Mouse (Mus musculus) heart, embryonic 14.5 days (tissue): ENCODE measurements around the gene Dusp22. TPM values are rescaled to one million over a fixed set of nuclear protein-coding genes. Genes with fewer than 3 reads are reported as not detected.

Experiments used
- ATAC-seq: fragments of 200-750 bp; cut with Nextera tagmentation; 2 replicates; pipeline ENCODE4 v1.8.0; 2017; ENCODE audit warnings: low read depth, moderate TSS enrichment; ENCODE audit not compliant: insufficient number of reproducible peaks, insufficient read depth, low FRiP score
- H3K27ac ChIP-seq, 2 experiments: fragments of 200-500 bp in 1 of 2; fragments of 300-500 bp in 1 of 2; sonication (generic) in 1 of 2; replicated peaks in 1 of 2; 2 replicates each; pipeline ENCODE4 v1.5.1; 2012 to 2014; ENCODE audit warnings: low read depth in 2 of 2, low read length in 2 of 2, control low read depth in 1 of 2, mild to moderate bottlenecking in 1 of 2, mixed read lengths in 1 of 2; ENCODE audit not compliant: control insufficient read depth in 1 of 2, insufficient read depth in 1 of 2
- H3K27me3 ChIP-seq: fragments of 300-500 bp; sonication (generic); 2 replicates; pipeline ENCODE4 v1.6.1; 2014; ENCODE audit warnings: mild to moderate bottlenecking, low read length, control low read depth; ENCODE audit not compliant: control insufficient read depth, insufficient read depth
- H3K36me3 ChIP-seq: fragments of 300-500 bp; sonication (generic); 2 replicates; pipeline ENCODE4 v1.6.1; 2014; ENCODE audit warnings: mild to moderate bottlenecking, control low read depth, low read length, mixed read lengths; ENCODE audit not compliant: control insufficient read depth, insufficient read depth
- H3K4me1 ChIP-seq, 2 experiments: fragments of 200-500 bp in 1 of 2; fragments of 300-500 bp in 1 of 2; sonication (generic) in 1 of 2; 2 replicates each; pipeline ENCODE4 v1.6.1; 2012 to 2014; ENCODE audit warnings: low read length in 2 of 2, control low read depth in 1 of 2, mixed read lengths in 1 of 2; ENCODE audit not compliant: control insufficient read depth in 2 of 2, insufficient read depth in 2 of 2
- H3K4me2 ChIP-seq: fragments of 300-500 bp; sonication (generic); 2 replicates; pipeline ENCODE4 v1.6.1; 2014; ENCODE audit warnings: mild to moderate bottlenecking, low read length
- H3K4me3 ChIP-seq, 2 experiments: fragments of 200-500 bp in 1 of 2; fragments of 300-500 bp in 1 of 2; sonication (generic) in 1 of 2; 2 replicates each; pipeline ENCODE4 v1.5.1; 2012 to 2014; ENCODE audit warnings: low read length in 2 of 2, mild to moderate bottlenecking in 2 of 2, control low read depth in 1 of 2, low read depth in 1 of 2, moderate library complexity in 1 of 2; ENCODE audit not compliant: control insufficient read depth in 1 of 2, insufficient read depth in 1 of 2
- H3K9ac ChIP-seq: fragments of 300-500 bp; sonication (generic); 2 replicates; pipeline ENCODE4 v1.6.1; 2014; ENCODE audit warnings: mild to moderate bottlenecking, low read length
- H3K9me3 ChIP-seq: fragments of 300-500 bp; sonication (generic); 2 replicates; pipeline ENCODE4 v1.6.1; 2016; ENCODE audit warnings: low read length, control low read depth; ENCODE audit not compliant: control insufficient read depth
- WGBS: fragments of 180-500 bp; shearing (Covaris S2); extraction: QIAGEN DNeasy Blood & Tissue Kit; methylation state at CpG from one replicate; pipeline ENCODE4 v1.1.7; 2014; 5-methylcytosine and 5-hydroxymethylcytosine counted together
- polyA plus RNA-seq: library from polyadenylated mRNA; unstranded; fragments of >200 nt; fragmentation: Nextera tagmentation; extraction: Ambion mirVana; gene quantifications from 2 replicates; pipeline ENCODE4 v1.2.1, GENCODE M21; 2014

Gene Dusp22
- polyA plus RNA-seq, 1 experiment from 2014 or later = 19.6 TPM

DNA sequence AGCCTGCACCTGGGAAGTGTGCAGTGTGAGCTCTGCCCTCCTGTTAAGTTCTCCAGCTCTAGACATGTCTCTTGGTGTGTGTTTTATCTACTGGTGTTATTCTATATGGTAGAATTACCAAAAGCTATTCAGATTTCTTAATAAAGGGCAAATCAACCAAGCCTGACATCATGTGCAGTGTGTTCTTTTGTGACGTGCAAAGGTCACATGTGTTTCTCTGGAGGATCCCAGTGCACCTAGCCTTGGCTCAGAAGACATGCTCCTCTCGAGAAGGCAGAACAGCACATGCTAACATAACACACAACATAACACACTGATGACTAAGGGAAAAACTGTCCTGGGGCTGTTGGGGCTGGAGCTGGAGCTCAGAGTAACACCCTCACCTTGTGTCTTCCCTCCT is 51.3 kb downstream of the Dusp22 start:
- Histone ChIP-seq H3K27ac (no peak overlapping the region), H3K4me3 (no peak overlapping the region), H3K27me3 (no peaks in the 10 kb centered on the region), H3K36me3 (peaks cover 21% of the 10 kb centered on the region), H3K4me2 (no peak overlapping the region), H3K9ac (no peak overlapping the region), H3K4me1 (no peaks in the 10 kb centered on the region), H3K9me3 (no peaks in the 10 kb centered on the region)
- 72% methylated on average over 2 of the region's 2 CpGs for WGBS
- ATAC-seq = no peak

DNA sequence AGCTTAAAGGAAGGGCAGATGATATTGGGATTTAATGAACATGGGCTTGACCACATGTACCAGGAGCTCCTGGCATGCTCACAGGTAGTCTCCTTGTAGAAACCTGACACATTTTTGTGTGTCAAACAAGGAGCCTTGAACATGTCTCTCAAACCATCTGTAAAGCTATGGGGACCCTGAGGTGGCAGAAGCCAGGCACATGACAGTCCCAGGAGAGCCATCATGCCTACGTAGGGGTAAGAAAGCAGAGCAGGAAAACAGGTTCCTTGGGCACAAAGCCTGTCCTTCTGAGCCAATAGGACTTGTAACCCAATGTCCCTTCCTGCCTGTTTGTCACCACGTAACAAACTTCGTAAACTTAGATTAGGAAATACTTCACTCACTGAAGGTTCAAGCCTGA is 51.9 kb downstream of the Dusp22 start:
- ATAC-seq = no peak

DNA sequence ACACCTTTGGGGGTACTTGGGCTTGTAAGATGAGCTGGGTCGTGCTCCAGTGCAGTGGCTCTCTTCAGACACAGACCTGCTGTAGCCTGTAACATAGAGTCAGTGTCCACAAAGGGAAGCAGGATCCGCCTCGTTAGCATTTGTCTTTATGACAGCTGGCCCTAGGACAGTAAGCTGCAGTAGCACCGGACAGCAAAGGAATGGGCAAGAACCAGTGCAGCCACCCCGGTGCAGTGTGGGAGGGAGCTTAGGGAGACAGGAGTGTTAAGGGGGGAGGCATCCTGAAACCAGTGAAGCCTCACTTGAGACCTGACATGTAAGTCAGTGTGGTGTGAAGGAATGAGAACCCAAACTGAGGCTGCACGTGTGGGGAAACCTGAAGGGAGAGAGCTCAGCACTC is 52.5 kb downstream of the Dusp22 start:
- Histone ChIP-seq H3K27ac (no peak overlapping the region), H3K4me2 (no peak overlapping the region), H3K4me1 (no peaks in the 10 kb centered on the region), H3K9ac (no peak overlapping the region), H3K4me3 (no peak overlapping the region), H3K36me3 (peaks cover 21% of the 10 kb centered on the region), H3K9me3 (no peaks in the 10 kb centered on the region), H3K27me3 (no peaks in the 10 kb centered on the region)
- no peak for ATAC-seq
- 82% methylated on average over 6 of the region's 6 CpGs for WGBS

More for the DNA sequence above, 51.9 kb downstream of the Dusp22 start:
- Histone ChIP-seq H3K36me3 (peaks cover 21% of the 10 kb centered on the region), H3K4me2 (no peak overlapping the region), H3K27me3 (no peaks in the 10 kb centered on the region), H3K4me1 (no peaks in the 10 kb centered on the region), H3K9me3 (no peaks in the 10 kb centered on the region), H3K4me3 (no peak overlapping the region), H3K27ac (no peak overlapping the region), H3K9ac (no peak overlapping the region)
- WGBS = 86% methylated on average over 3 of the region's 3 CpGs

DNA sequence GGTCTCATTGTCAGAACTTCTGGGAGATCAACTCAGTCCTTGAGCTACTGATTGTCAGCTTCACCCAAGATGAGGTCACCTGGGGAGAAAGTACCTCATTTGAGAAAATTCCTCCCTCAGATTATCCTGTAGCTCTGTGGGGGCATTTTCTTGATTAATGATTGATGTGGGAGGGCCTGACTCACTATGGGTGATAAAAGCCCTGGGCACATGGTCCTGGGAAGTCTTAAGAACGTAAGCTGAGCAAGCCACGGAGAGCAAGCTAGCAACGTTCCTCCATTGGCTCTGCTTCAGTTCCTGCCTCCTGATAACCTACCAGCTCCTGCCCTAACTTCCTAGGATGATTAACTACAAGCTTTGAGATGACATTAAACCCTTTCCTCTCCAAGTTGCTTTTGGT is 53.8 kb downstream of the Dusp22 start:
- H3K4me1 ChIP-seq = no peaks in the 10 kb centered on the region
- WGBS = 53% methylated on average over 3 of the region's 3 CpGs
- H3K27ac ChIP-seq = no peak overlapping the region
- no peak for ATAC-seq
- no peaks in the 10 kb centered on the region for H3K27me3 ChIP-seq
- no peaks in the 10 kb centered on the region for H3K9me3 ChIP-seq
- no peak overlapping the region for H3K4me3 ChIP-seq
- peaks cover 15% of the 10 kb centered on the region for H3K36me3 ChIP-seq
- H3K4me2 ChIP-seq = no peak overlapping the region
- H3K9ac ChIP-seq = no peak overlapping the region

DNA sequence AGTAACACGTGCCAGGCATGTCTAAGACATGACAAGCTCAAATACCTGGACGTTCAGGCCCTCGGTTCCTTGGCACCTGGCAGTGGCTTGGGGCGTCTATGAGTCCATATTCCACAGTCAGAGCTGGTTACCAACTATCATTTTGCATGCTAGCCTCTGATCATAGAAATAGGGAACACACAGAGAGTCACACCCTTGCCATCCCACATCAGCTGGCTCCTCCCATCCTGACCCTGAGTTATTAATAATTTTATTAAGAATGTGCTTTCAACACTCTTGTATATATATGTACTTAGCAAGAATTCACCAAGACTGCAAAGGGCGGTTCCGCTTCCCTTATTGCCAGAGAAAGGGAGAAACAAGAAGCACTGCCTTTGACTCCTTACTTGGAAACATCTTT is 54.8 kb downstream of the Dusp22 start:
- H3K4me2 ChIP-seq = no peak overlapping the region
- ATAC-seq = no peak
- H3K36me3 ChIP-seq = peaks cover 6% of the 10 kb centered on the region; the same call in 1 of the 2 replicates
- no peaks in the 10 kb centered on the region; a peak in 1 of 4 replicates for H3K4me1 ChIP-seq
- no peaks in the 10 kb centered on the region for H3K27me3 ChIP-seq
- H3K4me3 ChIP-seq = no peak overlapping the region
- no peak overlapping the region for H3K9ac ChIP-seq
- no peaks in the 10 kb centered on the region for H3K9me3 ChIP-seq
- WGBS = 86% methylated on average over 6 of the region's 6 CpGs
- no peak overlapping the region for H3K27ac ChIP-seq

DNA sequence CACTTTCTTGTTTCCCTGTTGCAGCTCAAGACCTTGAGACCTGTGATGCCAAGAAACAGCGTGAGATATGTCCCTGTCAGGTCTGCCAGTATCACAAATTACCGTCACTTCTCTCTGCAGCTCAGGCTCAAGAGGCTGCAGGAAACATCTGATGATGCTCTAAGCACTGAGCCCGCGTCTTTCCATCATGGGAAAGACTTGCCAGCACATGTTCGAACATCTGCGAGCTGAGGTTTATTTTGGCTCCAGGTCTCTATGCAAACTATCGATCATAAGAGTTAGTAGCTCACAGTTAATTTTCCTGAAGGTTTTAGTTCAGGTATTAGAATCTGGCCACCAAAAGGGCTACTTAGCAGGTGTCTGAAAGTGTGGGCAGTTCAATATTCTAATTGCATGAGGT is 55.3 kb downstream of the Dusp22 start:
- H3K4me2 ChIP-seq = no peak overlapping the region

DNA sequence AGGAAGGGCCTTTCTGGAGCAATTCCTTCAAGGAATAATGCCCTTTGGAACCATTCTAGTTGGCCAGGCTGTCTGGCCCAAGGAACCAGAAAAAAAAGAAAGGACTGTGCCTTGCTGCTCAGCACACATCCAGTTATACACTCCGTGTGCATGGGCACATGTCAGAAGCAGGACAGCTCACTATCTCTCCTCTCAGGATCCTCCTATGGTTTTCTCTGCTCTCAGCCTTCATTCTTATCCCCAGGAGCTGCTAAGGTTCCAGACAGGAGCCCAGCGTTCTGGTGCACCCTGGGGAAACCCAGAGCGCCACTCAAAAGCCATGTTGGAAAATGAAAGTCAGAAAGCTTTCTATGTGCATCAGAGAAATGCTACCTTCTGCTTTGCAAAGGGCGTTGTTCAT is 55.8 kb downstream of the Dusp22 start:
- Histone ChIP-seq H3K4me1 (no peaks in the 10 kb centered on the region; a peak in 1 of 4 replicates), H3K36me3 (peaks cover 6% of the 10 kb centered on the region; the same call in 1 of the 2 replicates), H3K4me2 (no peak overlapping the region), H3K9me3 (no peaks in the 10 kb centered on the region), H3K27ac (no peak overlapping the region), H3K27me3 (no peaks in the 10 kb centered on the region), H3K9ac (no peak overlapping the region), H3K4me3 (no peak overlapping the region)
- 76% methylated on average over 4 of the region's 4 CpGs for WGBS
- ATAC-seq = no peak

More for the DNA sequence above, 55.3 kb downstream of the Dusp22 start:
- WGBS = 83% methylated on average over 7 of the region's 7 CpGs
- no peak for ATAC-seq
- Histone ChIP-seq H3K27me3 (no peaks in the 10 kb centered on the region), H3K9ac (no peak overlapping the region), H3K9me3 (no peaks in the 10 kb centered on the region), H3K36me3 (peaks cover 6% of the 10 kb centered on the region; the same call in 1 of the 2 replicates), H3K27ac (no peak overlapping the region), H3K4me3 (no peak overlapping the region), H3K4me1 (no peaks in the 10 kb centered on the region; a peak in 1 of 4 replicates)

DNA sequence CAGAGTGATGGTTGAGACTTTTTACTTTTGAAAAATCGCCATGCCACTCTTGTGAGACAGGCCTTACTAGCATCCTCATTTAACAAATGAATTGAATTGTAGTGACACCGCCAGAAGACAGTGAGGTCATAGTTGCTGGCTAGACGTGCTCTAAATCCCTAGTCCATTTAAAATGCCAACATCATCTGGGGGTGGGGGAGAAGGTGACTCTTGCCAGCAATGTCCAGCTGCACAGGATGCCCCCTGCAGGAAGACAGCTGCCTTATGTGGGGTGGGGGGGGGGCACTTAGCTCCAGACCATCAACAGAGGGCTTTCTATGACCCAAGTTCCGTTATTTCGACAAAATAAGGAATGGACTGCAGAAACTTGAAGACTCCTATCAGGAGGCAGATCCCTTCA is 56.8 kb downstream of the Dusp22 start:
- H3K27ac ChIP-seq = no peak overlapping the region
- H3K9ac ChIP-seq = no peak overlapping the region
- ATAC-seq = no peak
- H3K4me1 ChIP-seq = no peaks in the 10 kb centered on the region; a peak in 1 of 4 replicates
- WGBS = 66% methylated on average over 5 of the region's 5 CpGs
- no peaks in the 10 kb centered on the region for H3K27me3 ChIP-seq
- H3K4me2 ChIP-seq = no peak overlapping the region
- H3K9me3 ChIP-seq = no peaks in the 10 kb centered on the region
- H3K4me3 ChIP-seq = no peak overlapping the region
- H3K36me3 ChIP-seq = 0 out of 2 replicates have a peak, but pooled peaks cover 1% of the 10 kb centered on the region
